Mouse (Mus musculus): ENCODE data around the gene Dcaf15. TPM values are rescaled to one million over a fixed set of nuclear protein-coding genes. Genes with fewer than 3 reads are reported as not detected.
A peak's percentile ranks its signal among the peaks of the same experiment; 100 is the strongest.

The Dcaf15 gene
- total RNA-seq, 2 experiments from 2014 or later: 30.4 to 33.8 TPM

DNA sequence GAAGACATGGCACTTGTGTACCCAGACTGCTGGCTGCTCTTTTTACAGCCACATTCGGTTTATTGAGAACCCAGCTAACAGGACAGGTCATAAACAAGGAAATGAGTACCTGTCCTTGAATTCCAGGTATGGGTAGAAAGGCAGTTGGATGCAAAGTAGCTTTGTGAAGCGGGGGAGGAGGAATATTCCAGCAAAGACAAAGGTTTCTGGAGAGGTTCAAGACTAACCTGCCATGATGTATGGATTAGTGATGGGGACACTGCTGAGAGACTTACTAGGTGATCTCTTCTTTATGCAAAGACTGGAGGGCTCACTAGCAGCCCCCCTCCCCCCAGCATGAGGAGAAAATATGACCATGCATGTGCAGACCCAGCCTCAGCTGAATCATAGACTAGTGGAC is 1.1 kb upstream of the Dcaf15 start:
- no peak for DNase-seq (ENCODE audit: extremely low spot score in 1 of 2, low spot score in 2 of 2)
- intact Hi-C loops (cut with DNase I): loop anchor here (10.0 kb wide), 1 partner anchor 71 kb away; no protein-coding TSS in a partner anchor

DNA sequence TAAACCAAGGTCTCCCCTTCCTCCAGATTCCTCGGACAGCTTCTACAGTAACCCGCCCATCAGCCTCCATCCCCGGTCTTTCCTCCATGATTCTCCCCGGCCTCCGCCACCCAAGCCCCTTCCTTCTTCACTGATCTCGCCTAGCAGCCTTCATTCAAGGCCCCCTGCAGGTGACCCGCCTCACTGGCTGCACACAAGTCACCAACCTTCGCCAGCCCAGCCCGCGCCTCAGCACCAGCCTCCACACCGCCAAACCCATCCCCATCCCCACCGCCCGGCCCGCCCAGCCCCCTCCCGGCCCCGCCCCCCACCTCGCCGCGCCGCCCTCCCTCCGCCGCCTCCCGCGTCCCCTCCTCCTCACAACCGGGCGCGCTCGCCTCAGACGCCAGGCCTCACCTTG is 347 bp downstream of the Dcaf15 start:
- peak in 1 of 2 experiments; percentile 80 for DNase-seq (ENCODE audit: extremely low spot score in 1 of 2, low spot score in 2 of 2)
- intact Hi-C loops (cut with DNase I): loop anchor here (10.0 kb wide), 1 partner anchor 69 kb away; no protein-coding TSS in a partner anchor

DNA sequence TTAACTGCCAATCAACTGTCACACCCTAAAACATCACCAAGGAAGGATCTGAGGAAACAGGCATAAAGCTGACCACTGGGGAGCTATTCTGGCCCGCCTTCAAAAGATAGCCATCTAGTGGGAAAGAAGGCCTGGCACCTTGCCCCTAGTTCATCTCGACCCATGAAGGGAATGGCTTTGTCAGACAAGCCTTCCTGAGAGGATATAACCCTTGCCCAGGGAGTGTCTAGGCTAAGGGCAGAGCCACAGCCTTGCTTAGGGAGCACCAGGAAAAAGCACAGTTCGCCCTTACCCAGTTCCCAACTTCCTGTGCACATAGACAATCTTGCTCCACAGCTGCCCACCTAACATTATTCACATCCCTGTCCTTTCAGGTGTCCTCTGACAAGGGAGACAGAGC is 967 bp downstream of the Dcaf15 start:
- DNase-seq (ENCODE audit: extremely low spot score in 1 of 2, low spot score in 2 of 2): no peak
- intact Hi-C loops (cut with DNase I): loop anchor here (10.0 kb wide), 1 partner anchor 69 kb away; no protein-coding TSS in a partner anchor

DNA sequence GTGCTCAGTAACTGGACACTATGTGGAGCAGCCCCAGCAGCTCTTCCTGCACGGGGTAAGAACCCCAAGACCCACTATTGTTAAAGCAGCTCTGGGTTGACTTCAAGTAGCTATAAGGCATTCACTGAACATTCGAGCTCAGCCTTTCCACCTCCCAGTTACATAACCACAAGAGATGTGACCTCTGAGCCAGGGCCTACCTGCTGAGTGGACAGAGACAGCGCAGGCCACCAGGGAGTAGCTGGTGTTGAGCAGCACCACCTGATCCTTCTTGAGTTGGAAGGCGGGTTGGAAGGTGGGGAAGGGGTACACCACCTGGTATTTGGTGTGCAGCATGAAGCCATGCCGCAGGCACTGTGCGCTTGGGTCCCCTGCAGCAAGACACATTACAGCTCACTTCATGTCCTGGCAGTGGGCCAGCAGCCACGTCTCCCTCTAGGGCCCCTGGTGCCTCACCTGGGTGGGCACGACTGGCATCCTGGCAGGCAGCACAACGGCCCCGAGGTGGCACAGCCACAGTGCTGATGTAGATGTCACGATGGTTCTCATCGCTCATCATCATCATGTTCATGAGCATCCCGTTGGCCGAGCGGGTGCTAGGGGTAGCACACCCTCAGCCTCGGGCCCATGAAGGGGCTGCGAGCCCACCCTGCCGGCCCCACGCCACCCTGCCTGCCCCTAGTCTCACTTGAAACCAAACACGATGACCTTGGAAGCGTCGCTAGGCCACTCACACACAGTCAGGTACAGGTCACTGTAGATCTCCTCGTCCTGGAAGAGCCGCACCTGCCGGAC is 2.9 kb downstream of the Dcaf15 start:
- no peak for DNase-seq (ENCODE audit: extremely low spot score in 1 of 2, low spot score in 2 of 2)
- intact Hi-C loops (cut with DNase I): loop anchor here (10.0 kb wide), 1 partner anchor 67 kb away; no protein-coding TSS in a partner anchor

DNA sequence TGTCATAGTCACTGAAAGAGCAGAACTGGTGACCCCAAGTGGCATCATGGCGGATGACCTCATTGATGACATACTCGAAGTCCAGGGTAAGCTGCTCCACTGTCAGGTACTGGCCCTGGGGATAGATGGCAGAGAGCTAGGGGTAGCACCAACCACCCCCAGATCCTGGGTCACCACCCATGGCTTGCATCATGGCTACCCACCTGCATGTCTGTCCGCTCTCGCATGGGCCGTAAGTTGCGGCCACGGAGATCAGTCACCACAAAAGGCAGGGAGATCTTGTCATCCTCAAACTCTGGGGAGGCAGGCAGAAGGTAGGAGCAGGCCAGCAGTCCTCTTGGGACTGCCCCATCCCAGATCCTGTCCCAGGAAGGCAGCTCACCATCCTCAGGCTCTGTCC is 6.2 kb downstream of the Dcaf15 start:
- intact Hi-C loops (cut with DNase I): loop anchor here (5.0 kb wide), 1 partner anchor 39 kb away; no protein-coding TSS in a partner anchor
- no peak for DNase-seq (ENCODE audit: extremely low spot score in 1 of 2, low spot score in 2 of 2)

DNA sequence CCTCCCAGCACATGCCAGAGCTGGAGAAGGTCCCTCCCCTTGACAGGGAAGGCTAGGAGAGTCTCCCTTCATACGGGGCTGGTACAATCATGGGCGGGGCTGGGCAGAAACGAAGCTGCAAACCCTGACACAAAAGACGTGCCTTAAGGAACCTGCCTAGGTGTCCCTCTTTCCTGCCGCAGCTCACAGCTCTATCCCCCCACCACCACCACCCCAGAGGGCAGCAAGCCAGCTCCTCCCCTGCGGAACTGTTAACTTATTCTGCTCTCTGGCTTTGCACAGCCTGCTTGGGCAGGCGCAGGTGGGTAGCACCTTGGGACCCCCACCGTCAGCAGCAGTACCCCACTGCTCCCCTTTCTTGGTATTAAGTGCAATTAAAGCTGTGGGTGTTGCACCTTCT is 8.5 kb downstream of the Dcaf15 start:
- intact Hi-C loops (cut with DNase I): loop anchor here (5.0 kb wide), 1 partner anchor 41 kb away; no protein-coding TSS in a partner anchor
- DNase-seq (ENCODE audit: extremely low spot score in 1 of 2, low spot score in 2 of 2): no peak

DNA sequence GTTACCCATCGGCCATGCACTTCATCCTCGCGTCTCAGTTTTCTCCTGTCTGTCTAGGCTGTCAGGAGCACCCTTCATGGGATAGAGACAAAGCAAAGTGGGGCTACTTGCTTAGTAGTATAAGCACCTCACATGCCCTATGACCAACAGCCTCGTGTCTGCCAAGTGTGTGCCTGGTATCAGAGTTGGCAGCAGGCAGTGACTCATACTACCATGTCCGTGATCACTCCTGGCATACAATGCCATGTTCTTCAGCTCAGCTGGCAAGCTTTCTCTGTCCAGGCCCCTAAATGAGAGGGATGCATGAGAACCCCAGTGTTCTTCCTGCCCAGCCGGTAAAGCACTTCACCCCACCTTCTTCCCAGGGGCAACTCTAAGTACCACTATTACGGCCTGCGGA is 14.0 kb downstream of the Dcaf15 start:
- intact Hi-C loops (cut with DNase I): no loop called here
- DNase-seq (ENCODE audit: extremely low spot score in 1 of 2, low spot score in 2 of 2): no peak

DNA sequence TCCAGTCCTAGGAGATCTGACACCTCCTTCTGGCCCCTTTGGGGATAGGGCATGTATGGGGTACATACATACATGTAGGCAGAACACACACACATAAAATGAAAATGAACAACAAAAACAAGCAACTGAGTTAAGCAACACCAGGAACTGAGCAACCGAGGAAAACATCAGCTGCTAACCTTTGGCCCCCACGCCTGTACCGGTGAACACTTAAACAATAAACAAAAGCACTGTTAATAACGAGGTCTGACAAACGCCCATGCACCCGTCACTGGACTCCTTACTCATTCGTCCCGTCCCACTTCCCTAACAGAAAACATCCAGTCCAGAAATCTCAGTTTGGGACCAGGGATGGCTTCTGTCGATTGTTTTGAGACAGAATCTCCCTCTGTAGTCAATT is 15.3 kb downstream of the Dcaf15 start:
- DNase-seq (ENCODE audit: extremely low spot score in 1 of 2, low spot score in 2 of 2): no peak
- intact Hi-C loops (cut with DNase I): no loop called here

DNA sequence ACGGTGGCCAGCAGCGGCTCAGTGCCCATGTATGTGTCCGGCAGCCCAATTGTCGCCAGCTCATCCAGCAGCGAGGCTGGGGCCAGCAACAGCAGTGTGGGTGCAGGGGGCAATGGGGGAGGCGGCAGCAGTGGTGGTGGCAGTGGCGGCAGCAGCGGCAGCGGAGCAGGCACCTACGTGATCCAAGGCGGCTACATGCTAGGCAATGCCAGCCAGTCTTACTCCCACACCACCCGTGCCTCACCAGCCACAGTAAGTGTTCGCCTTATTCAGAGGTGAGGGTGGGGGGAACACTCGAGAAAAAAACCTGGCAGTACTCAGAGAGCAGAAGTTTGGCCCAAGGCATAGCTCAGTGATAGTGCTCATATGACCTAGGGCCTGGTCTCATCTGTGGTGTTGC is 16.7 kb downstream of the Dcaf15 start:
- intact Hi-C loops (cut with DNase I): no loop called here
- DNase-seq (ENCODE audit: extremely low spot score in 1 of 2, low spot score in 2 of 2): no peak

DNA sequence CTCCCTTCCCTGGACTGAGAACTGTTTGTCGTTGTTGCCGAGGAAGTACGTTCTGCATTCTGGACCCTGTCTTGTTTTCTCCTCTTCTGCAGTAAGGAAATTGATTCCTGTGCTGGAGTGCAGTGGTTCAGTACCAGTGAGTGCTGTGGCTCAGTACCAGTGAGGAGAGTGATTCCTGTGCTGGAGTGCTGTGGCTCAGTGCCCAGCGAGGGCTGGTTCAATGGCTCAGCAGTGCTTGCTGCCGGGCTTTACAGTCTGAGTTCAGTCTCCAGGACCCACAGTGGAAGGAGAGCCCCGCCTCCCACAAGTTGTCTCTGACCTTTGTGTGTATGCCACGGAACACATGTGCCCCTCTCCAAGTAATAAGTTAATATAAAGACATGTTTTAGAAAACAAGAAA is 17.4 kb downstream of the Dcaf15 start:
- intact Hi-C loops (cut with DNase I): no loop called here

DNA sequence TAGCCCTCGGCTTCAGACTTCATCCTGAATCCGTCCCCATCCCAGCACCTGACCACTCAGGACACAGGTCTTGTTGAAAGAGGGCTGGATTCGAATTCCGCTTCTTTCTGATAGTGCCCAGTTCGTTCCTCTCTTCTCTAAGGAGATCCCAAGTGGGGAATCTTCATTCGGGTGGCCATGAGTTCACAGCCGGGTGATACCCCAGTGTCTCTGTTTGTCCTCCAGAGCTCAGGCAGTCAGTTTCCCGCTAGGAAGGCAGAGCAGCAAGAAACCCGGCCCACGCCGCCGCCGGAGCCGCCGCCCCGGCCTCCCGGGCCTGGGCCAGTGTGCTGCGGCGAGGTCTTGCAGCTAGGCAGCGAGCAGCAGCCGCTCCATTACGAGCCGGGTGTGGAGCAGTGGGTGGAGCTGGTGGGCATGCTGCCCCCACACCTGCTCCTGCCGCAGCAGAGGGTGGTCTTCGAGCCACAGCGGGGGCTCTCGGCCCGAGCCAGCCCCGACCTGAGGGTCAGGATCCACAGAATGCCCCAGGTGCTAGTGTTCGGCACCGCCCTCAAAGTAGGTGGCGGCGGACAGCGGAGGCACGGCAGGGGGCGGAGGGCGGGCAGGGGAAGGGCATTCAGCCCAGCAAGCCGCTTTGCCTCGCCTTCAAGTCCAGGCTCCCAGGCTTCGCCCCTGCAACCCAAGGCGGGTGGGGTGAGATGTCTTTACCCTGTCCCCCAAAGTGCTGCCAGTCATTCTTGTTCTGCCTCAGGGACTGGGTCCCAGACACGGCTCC is 20.0 kb downstream of the Dcaf15 start:
- intact Hi-C loops (cut with DNase I): no loop called here
- no peak for DNase-seq (ENCODE audit: extremely low spot score in 1 of 2, low spot score in 2 of 2)

More for the DNA sequence above, 17.4 kb downstream of the Dcaf15 start:
- DNase-seq (ENCODE audit: extremely low spot score in 1 of 2, low spot score in 2 of 2): no peak

DNA sequence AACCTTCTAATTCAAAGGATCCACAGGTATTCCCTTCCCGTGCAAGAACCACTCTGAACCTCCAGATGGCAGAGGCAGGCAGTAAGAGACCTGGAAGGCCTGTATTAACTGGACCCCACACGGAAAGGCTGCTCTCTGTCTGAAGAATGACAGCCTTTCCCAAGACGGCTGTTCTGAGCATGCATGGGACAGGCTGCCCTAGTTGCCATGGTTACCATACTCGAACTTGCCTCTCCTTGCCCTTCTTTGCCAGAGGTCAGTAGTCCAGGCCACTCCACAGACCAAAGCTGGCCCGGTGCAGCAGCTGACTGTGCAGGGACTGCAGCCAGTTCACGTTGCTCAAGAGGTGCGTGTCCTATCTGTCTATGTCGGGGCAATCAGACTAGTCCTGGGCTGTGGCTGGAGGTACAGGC is 20.7 kb downstream of the Dcaf15 start:
- DNase-seq (ENCODE audit: extremely low spot score in 1 of 2, low spot score in 2 of 2): no peak
- intact Hi-C loops (cut with DNase I): no loop called here

DNA sequence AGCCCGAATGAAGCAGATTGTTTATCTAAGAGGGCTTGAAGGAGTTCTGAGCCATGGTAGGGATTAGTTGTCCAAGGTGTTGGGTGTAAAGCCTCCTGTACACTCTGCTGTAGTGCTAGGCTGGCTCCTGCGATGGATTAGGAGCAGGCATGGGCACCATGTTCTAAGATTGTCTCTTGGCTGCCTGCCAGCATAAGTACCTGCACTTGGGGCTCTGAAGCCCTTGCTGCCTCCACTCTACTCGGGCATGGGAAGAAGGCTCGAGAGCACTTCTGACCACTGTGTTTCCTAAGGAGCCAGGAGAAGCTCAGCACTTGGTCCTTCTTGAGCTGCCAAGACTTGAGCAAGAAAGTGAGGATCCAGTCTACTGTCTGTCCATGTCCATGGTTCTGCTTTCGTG is 25.4 kb downstream of the Dcaf15 start:
- no peak for DNase-seq (ENCODE audit: extremely low spot score in 1 of 2, low spot score in 2 of 2)
- intact Hi-C loops (cut with DNase I): no loop called here

DNA sequence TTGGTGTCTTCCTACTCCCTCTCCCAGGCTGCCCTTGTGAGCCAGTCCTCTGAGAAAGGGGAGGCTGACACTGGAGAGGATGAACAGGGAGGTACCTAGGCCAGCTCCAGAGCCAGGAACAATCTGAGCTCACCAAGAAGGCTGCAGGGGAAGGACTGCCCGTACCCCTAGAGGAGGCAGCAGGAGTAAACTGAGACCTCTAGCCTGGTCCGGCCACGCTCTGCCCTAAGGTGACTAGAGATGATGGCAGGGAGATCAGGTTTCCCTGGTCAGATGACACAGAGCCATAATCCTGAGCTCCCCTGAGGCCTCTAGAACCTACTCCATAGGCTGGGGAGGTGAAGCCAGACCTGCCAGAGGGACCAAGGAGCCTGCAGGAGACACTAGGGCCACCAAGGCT is 27.7 kb downstream of the Dcaf15 start:
- DNase-seq (ENCODE audit: extremely low spot score in 1 of 2, low spot score in 2 of 2): no peak
- intact Hi-C loops (cut with DNase I): no loop called here

DNA sequence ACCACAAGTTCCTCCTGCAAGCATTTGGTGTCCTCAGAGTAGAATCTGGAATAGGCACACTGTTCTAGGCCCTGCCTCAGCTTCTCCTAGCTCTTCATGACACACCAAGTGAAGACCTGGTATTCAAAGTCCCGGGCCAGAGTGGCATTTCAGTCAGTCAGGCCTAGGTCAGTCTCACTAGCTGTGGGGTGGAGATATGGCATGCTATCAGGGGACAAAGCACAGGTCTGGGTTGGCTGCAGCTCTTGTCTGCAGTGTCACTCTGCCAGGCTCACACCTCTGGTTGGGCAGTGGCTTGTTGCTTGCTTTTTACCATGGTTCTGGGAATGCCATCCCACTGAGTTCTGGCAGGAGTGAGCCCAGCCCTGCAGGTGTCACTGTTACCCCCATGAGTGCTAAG is 28.2 kb downstream of the Dcaf15 start:
- intact Hi-C loops (cut with DNase I): no loop called here
- DNase-seq (ENCODE audit: extremely low spot score in 1 of 2, low spot score in 2 of 2): no peak

DNA sequence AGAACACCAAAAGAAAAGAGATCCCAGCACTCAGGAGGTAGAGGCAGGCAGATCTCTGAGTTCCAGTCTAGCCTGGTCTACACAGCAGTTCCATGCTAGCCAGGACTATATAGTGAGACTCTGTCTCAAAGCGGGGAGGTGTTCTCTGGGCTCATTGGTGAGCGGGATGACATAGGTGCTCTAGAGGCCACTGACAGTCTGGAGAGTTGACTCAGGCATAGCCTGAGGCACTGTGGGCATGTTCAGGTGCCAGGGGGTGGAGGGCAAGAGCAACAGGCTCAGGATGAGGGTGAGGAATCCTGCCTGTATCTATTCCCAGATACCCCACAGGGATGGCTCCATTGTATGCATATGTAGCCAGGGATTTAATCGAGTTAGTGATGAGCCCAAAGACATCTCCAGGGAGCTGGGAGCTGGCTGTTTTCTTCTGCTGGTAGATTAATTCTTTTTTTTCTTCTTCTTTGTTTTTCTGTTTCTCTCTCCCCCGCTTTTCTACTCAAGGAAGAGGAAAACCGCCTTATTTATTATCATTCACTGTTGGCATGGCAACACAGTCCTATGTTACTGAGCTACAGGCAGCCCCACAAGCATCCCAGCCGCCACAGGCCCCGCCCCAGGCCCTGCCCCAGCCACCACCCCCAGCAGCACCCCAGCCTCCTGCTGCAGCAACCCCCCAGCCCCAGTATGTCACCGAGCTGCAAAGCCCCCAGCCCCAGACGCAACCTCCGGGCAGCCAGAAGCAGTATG is 31.2 kb downstream of the Dcaf15 start:
- intact Hi-C loops (cut with DNase I): no loop called here
- DNase-seq (ENCODE audit: extremely low spot score in 1 of 2, low spot score in 2 of 2): no peak

DNA sequence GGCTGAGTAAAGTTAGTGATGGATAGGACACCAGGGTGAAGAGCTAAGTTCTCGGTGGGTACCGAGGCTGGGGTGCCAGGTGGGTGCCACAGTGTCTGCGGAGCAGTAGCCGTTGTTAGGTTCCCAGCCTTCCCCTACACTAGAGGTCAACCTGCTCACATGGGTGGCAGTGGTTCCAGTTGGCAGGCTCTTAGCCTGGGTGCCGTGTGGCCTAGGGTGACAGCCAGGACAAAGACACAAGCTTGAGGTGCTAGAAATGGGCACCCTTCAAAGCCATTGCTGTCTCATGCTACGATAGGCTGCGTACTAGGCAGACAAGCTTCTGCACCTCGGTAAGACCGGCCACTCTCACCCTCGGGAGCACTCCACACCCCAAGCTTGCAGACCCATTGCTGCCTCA is 32.2 kb downstream of the Dcaf15 start:
- intact Hi-C loops (cut with DNase I): no loop called here
- DNase-seq (ENCODE audit: extremely low spot score in 1 of 2, low spot score in 2 of 2): no peak

DNA sequence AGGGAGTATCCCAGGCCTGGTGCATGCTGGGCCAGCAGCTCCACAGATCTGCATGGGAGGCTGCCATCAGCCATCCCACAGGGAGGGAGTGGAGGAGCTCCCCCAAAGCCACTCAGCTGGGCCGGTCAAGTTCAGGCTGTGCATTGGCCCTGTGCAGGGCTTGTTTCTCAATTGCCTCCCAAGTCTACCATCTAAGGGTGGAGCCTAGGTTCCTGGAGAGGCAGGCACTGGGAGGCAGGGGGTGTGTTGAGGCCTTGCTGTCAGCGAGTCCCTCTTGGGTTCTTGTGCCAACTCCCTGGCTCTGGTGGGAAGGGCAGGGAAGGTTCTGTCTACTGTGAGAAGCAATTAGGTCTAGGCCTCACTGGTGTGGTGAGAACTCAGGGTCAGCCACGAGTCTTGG is 32.6 kb downstream of the Dcaf15 start:
- intact Hi-C loops (cut with DNase I): no loop called here

DNA sequence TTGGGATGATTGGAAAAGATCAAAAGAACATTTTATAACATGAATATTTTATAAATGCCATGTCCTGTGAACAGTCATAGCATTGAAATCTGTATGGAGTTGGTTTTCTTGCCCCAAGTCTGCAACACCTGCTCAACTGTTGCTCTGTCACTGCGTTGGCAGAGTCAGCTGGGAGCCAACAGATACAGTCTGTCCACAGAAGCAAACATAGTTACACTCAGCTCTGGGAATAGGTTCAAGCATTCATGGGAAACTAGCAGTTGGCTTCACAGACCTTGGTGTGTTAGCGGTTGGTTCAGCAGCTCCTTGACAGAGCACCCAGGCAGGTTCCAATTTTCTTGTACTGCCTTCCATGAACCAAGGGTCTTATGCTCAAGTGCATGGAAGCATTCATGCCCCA is 33.9 kb downstream of the Dcaf15 start:
- intact Hi-C loops (cut with DNase I): no loop called here
- DNase-seq (ENCODE audit: extremely low spot score in 1 of 2, low spot score in 2 of 2): peak in 1 of 2 experiments; percentile 70

More for the DNA sequence above, 32.6 kb downstream of the Dcaf15 start:
- DNase-seq (ENCODE audit: extremely low spot score in 1 of 2, low spot score in 2 of 2): no peak
